Mouse (Mus musculus): ENCODE data around the gene Tmem211. TPM values are rescaled to one million over a fixed set of nuclear protein-coding genes. Genes with fewer than 3 reads are reported as not detected.

Tmem211 gene
- total RNA-seq, 2 experiments from 2014 or later: not detected

DNA sequence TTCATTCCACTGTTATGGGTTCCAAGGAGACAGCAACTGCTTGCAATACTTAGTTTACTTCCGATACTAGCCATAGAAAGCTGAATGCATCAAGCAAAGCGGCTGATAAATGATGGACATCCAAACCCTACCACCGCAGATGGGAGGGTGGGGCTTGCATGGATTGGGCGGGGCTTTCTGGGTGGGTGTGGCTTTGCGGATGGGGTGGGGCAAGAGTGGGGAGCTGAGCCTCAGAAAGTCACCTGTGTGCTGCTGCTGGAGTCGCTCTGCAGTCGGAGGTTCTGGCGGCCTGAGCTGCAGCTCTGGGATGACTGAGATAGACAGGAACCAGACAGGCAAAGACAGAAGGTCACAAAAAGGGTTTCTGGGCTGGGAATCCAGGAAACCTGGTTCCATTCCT, 38.9 kb downstream of the Tmem211 start:
- DNase-seq: no peak
- intact Hi-C loops (cut with DNase I; ENCODE audit: low total_unique reads): no loop called here

- DNase-seq: no peak
- intact Hi-C loops (cut with DNase I; ENCODE audit: low total_unique reads): no loop called here
These were observed 41.5 kb downstream of the Tmem211 start for GRCm38 (mm10) chr5:113268246-113268645.

DNA sequence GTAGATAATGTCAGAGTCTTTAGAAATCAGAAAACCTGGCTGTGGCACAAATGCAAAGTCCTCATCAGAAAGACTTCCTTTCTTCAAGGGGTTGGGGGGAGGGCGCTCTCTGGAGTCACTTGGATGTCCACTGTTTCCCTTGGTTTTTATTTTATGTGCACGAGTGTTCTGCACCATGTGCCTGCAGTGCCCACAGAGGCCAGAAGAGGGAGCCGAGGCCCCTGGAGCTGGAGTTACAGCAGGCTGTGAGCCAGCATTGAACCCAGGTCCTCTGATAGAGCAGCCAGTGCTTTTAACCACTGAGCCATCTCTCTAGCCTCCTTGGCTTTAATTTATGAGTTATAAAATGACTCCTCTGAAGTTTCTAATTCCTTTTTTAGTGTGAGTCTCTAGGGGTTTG, 43.3 kb downstream of the Tmem211 start:
- intact Hi-C loops (cut with DNase I; ENCODE audit: low total_unique reads): no loop called here
- DNase-seq: no peak

DNA sequence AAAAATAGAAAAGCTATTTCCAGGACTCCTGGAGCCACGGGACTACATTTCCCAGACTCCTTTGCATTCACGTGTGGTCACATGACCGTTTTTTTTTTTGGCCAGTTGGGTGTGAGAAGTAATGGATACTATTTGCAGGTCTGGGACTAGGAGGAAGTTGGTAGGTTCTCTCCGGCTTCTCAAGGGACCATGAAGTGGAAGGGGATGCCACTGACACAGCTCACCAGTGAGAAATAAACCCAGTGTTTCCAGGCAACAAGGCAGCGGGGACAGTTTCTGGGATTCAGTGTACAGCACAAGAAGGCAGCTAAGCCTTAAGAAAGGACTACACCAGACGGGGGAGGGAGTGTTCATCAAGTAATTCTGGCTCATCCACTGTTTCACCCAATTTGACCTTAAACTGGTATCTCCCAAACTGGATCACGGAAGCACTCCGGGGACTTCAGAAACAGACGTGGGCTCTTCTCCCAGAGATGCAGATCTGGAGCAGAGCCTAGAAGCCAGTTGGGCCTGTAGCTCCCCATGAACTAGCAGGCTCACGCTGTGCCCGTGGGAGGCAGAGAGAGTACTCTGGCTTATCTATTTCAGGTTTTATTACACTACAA, 44.6 kb downstream of the Tmem211 start:
- intact Hi-C loops (cut with DNase I; ENCODE audit: low total_unique reads): no loop called here
- DNase-seq: no peak

- intact Hi-C loops (cut with DNase I; ENCODE audit: low total_unique reads): no loop called here
- DNase-seq: no peak
These were observed 49.1 kb downstream of the Tmem211 start for GRCm38 (mm10) chr5:113275839-113276238.

GRCm38 (mm10) chr5:113280138-113280856, 53.6 kb downstream of the Tmem211 start:
- no peak for DNase-seq
- intact Hi-C loops (cut with DNase I; ENCODE audit: low total_unique reads): no loop called here

GRCm38 (mm10) chr5:113281557-113281956, 54.8 kb downstream of the Tmem211 start:
- no peak for DNase-seq
- intact Hi-C loops (cut with DNase I; ENCODE audit: low total_unique reads): no loop called here

DNA sequence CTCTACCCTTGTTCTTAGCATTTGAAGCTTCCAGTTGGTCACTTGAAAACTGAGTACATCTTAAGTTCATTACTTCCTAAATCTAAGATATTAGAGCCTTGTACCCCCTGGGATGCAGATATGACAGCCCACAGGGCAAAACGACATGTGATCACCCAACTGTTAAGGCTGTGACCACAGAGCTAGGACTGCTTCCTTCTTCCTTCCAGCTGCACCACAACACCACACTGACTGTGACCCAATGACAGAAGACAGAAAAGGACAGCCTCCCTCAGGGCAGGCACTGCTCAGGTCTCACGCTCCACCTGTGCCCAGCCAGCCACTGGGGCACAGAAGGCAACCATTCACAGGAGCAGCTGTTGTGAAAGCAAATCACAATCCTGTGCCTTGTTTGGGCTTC, 57.0 kb downstream of the Tmem211 start:
- no peak for DNase-seq
- intact Hi-C loops (cut with DNase I; ENCODE audit: low total_unique reads): no loop called here

GRCm38 (mm10) chr5:113285541-113285940, 58.8 kb downstream of the Tmem211 start:
- intact Hi-C loops (cut with DNase I; ENCODE audit: low total_unique reads): no loop called here
- no peak for DNase-seq

DNA sequence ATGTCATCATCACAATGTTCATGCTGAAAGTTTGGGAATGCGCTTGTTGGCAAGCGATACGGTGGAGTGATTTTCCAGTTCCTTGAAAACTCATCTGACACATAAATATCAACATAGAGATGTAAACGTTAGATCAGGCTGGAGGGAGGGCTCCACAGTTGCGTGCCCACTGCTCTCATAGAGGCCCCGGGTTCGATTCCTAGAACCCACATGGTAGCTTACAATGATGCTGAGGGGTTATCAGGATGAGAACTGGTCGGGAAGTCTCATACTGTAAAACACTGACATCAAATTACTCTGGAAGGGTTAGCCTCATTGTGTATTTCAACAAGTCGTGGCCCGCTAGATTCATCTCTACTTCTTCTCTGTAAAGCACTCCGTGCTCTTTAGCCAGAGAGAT, 59.3 kb downstream of the Tmem211 start:
- DNase-seq: no peak
- intact Hi-C loops (cut with DNase I; ENCODE audit: low total_unique reads): no loop called here

DNA sequence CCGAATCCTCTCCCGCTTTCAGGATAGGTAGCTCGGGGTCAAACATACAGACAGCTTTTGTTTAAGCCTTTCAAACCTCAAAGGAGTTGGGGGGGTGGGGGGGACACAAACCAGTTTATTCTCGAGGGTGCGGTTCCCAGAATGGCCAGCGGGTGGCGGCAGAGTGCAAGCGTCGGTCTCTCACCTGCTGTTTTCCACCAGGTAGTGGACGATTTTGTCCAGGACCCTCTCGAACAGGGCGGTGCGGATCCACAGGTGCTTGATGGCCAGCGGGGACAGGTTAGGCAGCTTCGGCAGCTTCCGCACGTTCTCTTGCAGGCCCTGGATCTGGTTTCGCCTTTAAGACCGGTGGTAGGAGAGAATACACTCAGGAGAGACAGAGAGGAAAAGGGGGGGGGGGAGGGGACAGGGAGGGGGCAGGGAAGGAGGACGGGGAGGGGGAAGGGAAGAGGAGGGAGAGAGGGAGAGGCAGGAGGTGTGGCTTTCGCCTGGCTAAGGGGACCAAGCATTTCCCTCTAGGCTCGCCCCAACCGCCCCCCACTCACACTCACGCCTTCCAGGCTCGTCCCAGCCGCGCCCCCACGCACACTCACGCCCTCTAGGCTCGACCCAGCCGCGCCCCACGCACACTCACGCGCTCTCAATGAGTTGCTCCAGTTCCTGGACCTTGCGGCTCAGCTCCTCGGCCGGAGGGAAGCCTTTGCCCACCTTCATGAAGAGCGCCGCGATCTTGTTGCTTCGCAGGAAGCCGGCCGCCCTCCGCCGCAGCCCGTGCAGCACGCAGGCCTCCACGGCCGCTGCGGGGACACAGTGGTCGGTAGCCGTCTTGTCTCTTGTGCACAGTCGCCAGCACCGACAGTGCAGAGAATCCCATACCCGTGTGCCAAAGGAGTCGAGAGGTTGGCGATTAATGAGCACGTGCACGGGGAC, 60.1 kb downstream of the Tmem211 start:
- DNase-seq: peak; percentile 41

DNA sequence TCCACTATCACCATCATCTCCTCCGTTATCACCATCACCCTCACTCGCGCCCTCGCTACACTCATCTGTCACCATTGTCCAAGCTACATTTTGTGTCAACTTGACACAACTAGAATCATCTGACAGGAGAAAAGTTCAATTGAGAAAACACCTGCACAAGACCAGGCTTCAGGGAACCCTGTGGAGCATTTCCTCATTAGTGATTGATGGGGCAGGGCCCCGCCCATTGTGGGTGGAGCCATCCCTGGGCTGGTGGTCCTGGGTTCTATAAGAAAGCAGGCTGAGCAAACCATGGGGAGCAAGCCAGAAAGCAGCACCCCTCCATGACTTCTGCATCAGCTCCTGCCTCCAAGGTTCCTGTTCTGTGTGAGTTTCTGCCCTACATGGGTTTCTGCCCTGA, 61.1 kb downstream of the Tmem211 start:
- intact Hi-C loops (cut with DNase I; ENCODE audit: low total_unique reads): no loop called here
- DNase-seq: no peak

More for the DNA sequence above, 60.1 kb downstream of the Tmem211 start:
- intact Hi-C loops (cut with DNase I; ENCODE audit: low total_unique reads): no loop called here

GRCm38 (mm10) chr5:113288490-113288889, 61.8 kb downstream of the Tmem211 start:
- DNase-seq: no peak
- intact Hi-C loops (cut with DNase I; ENCODE audit: low total_unique reads): no loop called here

Other genes starting within 250 kb of the Tmem211 start
- 1 to 10 TPM; 3.7 to 4.1 TPM for gene Grk3, start 211.1 kb upstream of the Tmem211 start, total RNA-seq (2021)
- not detected for gene Crybb2, start 156.8 kb upstream of the Tmem211 start, total RNA-seq (2021)
- gene Crybb3, start 145.3 kb upstream of the Tmem211 start, total RNA-seq (2021): 1 to 10 TPM in 1 of 2 experiments, under 1 TPM in 1; 0.94 to 2.0 TPM
- gene 2900026A02Rik, start 5.7 kb upstream of the Tmem211 start, total RNA-seq (2021): 10 to 100 TPM; 29.2 to 35.1 TPM
- under 1 TPM; 0.62 to 0.70 TPM for gene Sgsm1, start 83.9 kb downstream of the Tmem211 start, total RNA-seq (2021)
- gene Aym1, start 130.4 kb downstream of the Tmem211 start, total RNA-seq (2021): not detected

Data from gastrocnemius, postnatal 14 days (tissue).